Mouse (Mus musculus) cerebellum, adult (tissue): ENCODE measurements at regions not wholly inside any gene's neighbourhood (a gene's known extent, or its start where the extent isn't known, plus 50 kb on each side); places are given as distances from the start of the nearest gene placed in this dataset.

ENCODE experiments used
- ATAC-seq: cut with Nextera tagmentation; 2 replicates; pipeline ENCODE4 v1.9.2; 2017; ENCODE audit warnings: mild to moderate bottlenecking, moderate library complexity, mixed read lengths; ENCODE audit not compliant: insufficient number of reproducible peaks, low FRiP score, low TSS enrichment

- no peak for ATAC-seq
Measured at GRCm38 (mm10) chr11:20460501-20460921, 82.5 kb upstream of the Sertad2 start.

- ATAC-seq: no peak
Measured at GRCm38 (mm10) chr11:20462076-20462475, 81.0 kb upstream of the Sertad2 start.

GRCm38 (mm10) chr11:20463173-20463681 lies 79.8 kb upstream of the Sertad2 start:
- no peak for ATAC-seq

GRCm38 (mm10) chr11:20464564-20464963 lies 78.5 kb upstream of the Sertad2 start:
- no peak; the same call in 1 of the 2 replicates for ATAC-seq

- ATAC-seq: no peak
Measured at GRCm38 (mm10) chr11:20466591-20466990, 76.5 kb upstream of the Sertad2 start.

- no peak for ATAC-seq
Measured at GRCm38 (mm10) chr11:20468319-20469018, 74.6 kb upstream of the Sertad2 start.

- ATAC-seq: no peak
Measured at GRCm38 (mm10) chr11:20469368-20469767, 73.7 kb upstream of the Sertad2 start.

GRCm38 (mm10) chr11:20470396-20470795 lies 72.7 kb upstream of the Sertad2 start:
- ATAC-seq: no peak

GRCm38 (mm10) chr11:20472336-20472735 lies 70.7 kb upstream of the Sertad2 start:
- ATAC-seq: no peak

- no peak for ATAC-seq
Measured at GRCm38 (mm10) chr11:20475629-20476028, 67.4 kb upstream of the Sertad2 start.

- ATAC-seq: no peak
Measured at GRCm38 (mm10) chr11:20476494-20476893, 66.6 kb upstream of the Sertad2 start.

GRCm38 (mm10) chr11:20477183-20478037 lies 65.6 kb upstream of the Sertad2 start:
- ATAC-seq: peak; percentile 74

GRCm38 (mm10) chr11:20480632-20481031 lies 62.4 kb upstream of the Sertad2 start:
- no peak for ATAC-seq

- ATAC-seq: no peak
Measured at GRCm38 (mm10) chr11:20485371-20485770, 57.7 kb upstream of the Sertad2 start.
